Mouse (Mus musculus): ENCODE data around the gene Pdik1l. TPM values are rescaled to one million over a fixed set of nuclear protein-coding genes. Genes with fewer than 3 reads are reported as not detected.

Pdik1l gene
- total and polyA plus RNA-seq, 3 experiments = 1.00 to 7.6 (median 5.3) TPM

- no peak for TF ChIP-seq EP300 (IDR thresholded peaks at IDR 0.05; ENCODE audit: insufficient read depth, low read depth, low read length)
- TF ChIP-seq POLR2A (IDR thresholded peaks at IDR 0.05; ENCODE audit: insufficient read depth, low read depth, low read length) = no peak
- TF ChIP-seq CTCF (IDR thresholded peaks at IDR 0.05) = peak; percentile 57
- Histone ChIP-seq H3K9ac (ENCODE audit: low read depth, low read length) (no peak overlapping the region), H3K27me3 (ENCODE audit: control insufficient read depth, insufficient read depth, low read length) (no peaks in the 10 kb centered on the region), H3K36me3 (ENCODE audit: control insufficient read depth, insufficient read depth, low read length) (peaks cover 12% of the 10 kb centered on the region), H3K4me3 (no peak overlapping the region), H3K27ac (no peak overlapping the region), H3K4me1 (ENCODE audit: control insufficient read depth, insufficient read depth, low read length) (no peaks in the 10 kb centered on the region; the same call in 1 of the 2 replicates), H3K79me2 (replicated peaks; ENCODE audit: control insufficient read depth, insufficient read depth, low read length) (no peaks in the 10 kb centered on the region)
- DNase-seq = no peak
- WGBS = 67% methylated on average over 3 of the region's 3 CpGs
- intact Hi-C loops (cut with DNase I) = no loop called here
These were observed 33.8 kb upstream of the Pdik1l start for GRCm38 (mm10) chr4:134321524-134321923.

- H3K27ac ChIP-seq = peak overlapping the region; percentile 49
- peak overlapping the region; percentile 1; the same call in 1 of the 2 replicates for H3K9ac ChIP-seq (ENCODE audit: low read depth, low read length)
- peaks cover 5% of the 10 kb centered on the region for H3K36me3 ChIP-seq (ENCODE audit: control insufficient read depth, insufficient read depth, low read length)
- H3K79me2 ChIP-seq (replicated peaks; ENCODE audit: control insufficient read depth, insufficient read depth, low read length) = no peaks in the 10 kb centered on the region
- 57% methylated on average over 5 of the region's 5 CpGs for WGBS
- TF ChIP-seq POLR2A (IDR thresholded peaks at IDR 0.05; ENCODE audit: insufficient read depth, low read depth, low read length) = 0 out of 2 replicates have a peak, but pooled peaks have one; percentile 9
- no peak for TF ChIP-seq EP300 (IDR thresholded peaks at IDR 0.05; ENCODE audit: insufficient read depth, low read depth, low read length)
- no peak for TF ChIP-seq CTCF (IDR thresholded peaks at IDR 0.05)
- DNase-seq = no peak
- H3K4me3 ChIP-seq = no peak overlapping the region
- H3K4me1 ChIP-seq (ENCODE audit: control insufficient read depth, insufficient read depth, low read length) = no peaks in the 10 kb centered on the region; the same call in 1 of the 2 replicates
- H3K27me3 ChIP-seq (ENCODE audit: control insufficient read depth, insufficient read depth, low read length) = no peaks in the 10 kb centered on the region
- intact Hi-C loops (cut with DNase I) = no loop called here
These were observed 32.0 kb upstream of the Pdik1l start for GRCm38 (mm10) chr4:134319674-134320073.

- H3K27ac ChIP-seq = peak overlapping the region; percentile 36; the same call in 1 of the 2 replicates
- no peak for TF ChIP-seq CTCF (IDR thresholded peaks at IDR 0.05)
- 0 out of 2 replicates have a peak, but pooled peaks have one; percentile 28 for TF ChIP-seq EP300 (IDR thresholded peaks at IDR 0.05; ENCODE audit: insufficient read depth, low read depth, low read length)
- DNase-seq = no peak
- H3K79me2 ChIP-seq (replicated peaks; ENCODE audit: control insufficient read depth, insufficient read depth, low read length) = no peaks in the 10 kb centered on the region
- no peaks in the 10 kb centered on the region for H3K4me1 ChIP-seq (ENCODE audit: control insufficient read depth, insufficient read depth, low read length)
- H3K36me3 ChIP-seq (ENCODE audit: control insufficient read depth, insufficient read depth, low read length) = peaks cover 2% of the 10 kb centered on the region
- intact Hi-C loops (cut with DNase I) = no loop called here
- H3K9ac ChIP-seq (ENCODE audit: low read depth, low read length) = no peak overlapping the region
- H3K27me3 ChIP-seq (ENCODE audit: control insufficient read depth, insufficient read depth, low read length) = no peaks in the 10 kb centered on the region
- 59% methylated on average over 5 of the region's 5 CpGs for WGBS
- peak overlapping the region; percentile 16; the same call in 1 of the 2 replicates for H3K4me3 ChIP-seq
These were observed 31.4 kb upstream of the Pdik1l start for GRCm38 (mm10) chr4:134319074-134319473.

DNA sequence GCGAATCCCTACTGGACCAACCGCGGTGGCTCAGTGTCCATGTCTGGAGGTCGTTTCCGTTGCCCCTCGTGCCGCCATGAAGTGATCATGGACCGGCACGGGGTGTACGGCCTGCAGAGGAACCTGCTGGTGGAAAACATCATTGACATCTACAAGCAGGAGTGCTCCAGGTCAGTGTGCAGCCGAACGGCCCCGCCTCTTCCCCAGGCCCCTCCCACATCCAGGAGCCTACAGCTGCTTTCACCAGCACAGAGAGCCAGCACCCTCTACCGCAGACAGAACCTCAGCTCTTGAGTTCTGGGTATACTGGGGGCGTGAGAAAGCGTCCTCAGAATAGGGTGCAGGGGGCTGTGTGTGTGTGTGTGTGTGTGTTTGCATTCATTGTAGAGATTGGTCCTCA is 28.7 kb upstream of the Pdik1l start:
- no peaks in the 10 kb centered on the region for H3K79me2 ChIP-seq (replicated peaks; ENCODE audit: control insufficient read depth, insufficient read depth, low read length)
- peaks cover 2% of the 10 kb centered on the region; the same call in 1 of the 2 replicates for H3K36me3 ChIP-seq (ENCODE audit: control insufficient read depth, insufficient read depth, low read length)
- intact Hi-C loops (cut with DNase I) = no loop called here
- no peaks in the 10 kb centered on the region for H3K4me1 ChIP-seq (ENCODE audit: control insufficient read depth, insufficient read depth, low read length)
- H3K9ac ChIP-seq (ENCODE audit: low read depth, low read length) = peak overlapping the region; percentile 78
- DNase-seq = peak in 1 of 2 experiments; percentile 53
- H3K4me3 ChIP-seq = peak overlapping the region; percentile 50
- H3K27ac ChIP-seq = peak overlapping the region; percentile 89
- 35% methylated on average over 16 of the region's 16 CpGs for WGBS
- TF ChIP-seq POLR2A (IDR thresholded peaks at IDR 0.05; ENCODE audit: insufficient read depth, low read depth, low read length) = peak; percentile 48; the same call in 1 of the 2 replicates
- TF ChIP-seq EP300 (IDR thresholded peaks at IDR 0.05; ENCODE audit: insufficient read depth, low read depth, low read length) = no peak
- H3K27me3 ChIP-seq (ENCODE audit: control insufficient read depth, insufficient read depth, low read length) = no peaks in the 10 kb centered on the region

GRCm38 (mm10) chr4:134315470-134315869 is 27.8 kb upstream of the Pdik1l start:
- intact Hi-C loops (cut with DNase I) = loop anchor here (1.0 to 2.0 kb wide), 2 partner anchors 15 to 41 kb away; no protein-coding TSS in a partner anchor
- DNase-seq = peak in 1 of 2 experiments; percentile 58
- H3K4me3 ChIP-seq = peak overlapping the region; percentile 50

DNA sequence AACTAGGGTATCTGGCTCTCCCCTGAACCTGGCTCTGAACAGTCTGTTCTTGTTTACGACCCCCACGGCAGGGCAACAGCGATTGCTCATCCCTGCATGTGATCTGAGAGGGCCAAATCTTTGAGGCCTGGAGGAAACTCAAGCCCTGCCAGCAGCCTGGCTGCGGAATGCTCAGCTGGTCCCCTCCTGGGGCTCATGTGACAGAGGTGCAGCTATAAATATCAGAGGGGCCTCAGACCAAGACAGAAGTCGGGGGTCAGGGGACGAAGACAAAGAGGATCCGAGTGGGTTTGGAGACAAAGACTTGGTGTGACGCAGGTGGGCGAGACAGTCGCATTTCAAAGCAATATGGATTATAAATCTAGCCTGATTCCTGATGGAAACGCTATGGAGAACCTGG is 27.2 kb upstream of the Pdik1l start, which contains the start of gene Trim63:
Gene Trim63, plus strand, starts transcription at position 245 of the 400 bp plus-strand sequence.
- WGBS = 30% methylated on average over 11 of the region's 11 CpGs
- Histone ChIP-seq H3K27ac (peak within 1 kb of the TSS; percentile 89), H3K79me2 (replicated peaks; ENCODE audit: control insufficient read depth, insufficient read depth, low read length) (no peaks in the 10 kb centered on the region), H3K36me3 (ENCODE audit: control insufficient read depth, insufficient read depth, low read length) (0 out of 2 replicates have a peak, but pooled peaks cover 2% of the 10 kb centered on the region), H3K9ac (ENCODE audit: low read depth, low read length) (peak within 1 kb of the TSS; percentile 80), H3K4me3 (peak within 1 kb of the TSS; percentile 50), H3K27me3 (ENCODE audit: control insufficient read depth, insufficient read depth, low read length) (no peaks in the 10 kb centered on the region), H3K4me1 (ENCODE audit: control insufficient read depth, insufficient read depth, low read length) (no peaks in the 10 kb centered on the region)
- DNase-seq = peak; percentile 60 to 80
- no peak; the same call in none of the 2 replicates for TF ChIP-seq EP300 (IDR thresholded peaks at IDR 0.05; ENCODE audit: insufficient read depth, low read depth, low read length)
- peak; percentile 97 for TF ChIP-seq POLR2A (IDR thresholded peaks at IDR 0.05; ENCODE audit: insufficient read depth, low read depth, low read length)
- no peak for TF ChIP-seq CTCF (IDR thresholded peaks at IDR 0.05)
- intact Hi-C loops (cut with DNase I) = loop anchor here (1.0 to 2.0 kb wide), 2 partner anchors 14 to 41 kb away; no protein-coding TSS in a partner anchor

More at GRCm38 (mm10) chr4:134315470-134315869, 27.8 kb upstream of the Pdik1l start:
- 0 out of 2 replicates have a peak, but pooled peaks cover 2% of the 10 kb centered on the region for H3K36me3 ChIP-seq (ENCODE audit: control insufficient read depth, insufficient read depth, low read length)
- peak overlapping the region; percentile 89 for H3K27ac ChIP-seq
- no peaks in the 10 kb centered on the region for H3K27me3 ChIP-seq (ENCODE audit: control insufficient read depth, insufficient read depth, low read length)
- TF ChIP-seq EP300 (IDR thresholded peaks at IDR 0.05; ENCODE audit: insufficient read depth, low read depth, low read length) = 0 out of 2 replicates have a peak, but pooled peaks have one; percentile 48
- TF ChIP-seq POLR2A (IDR thresholded peaks at IDR 0.05; ENCODE audit: insufficient read depth, low read depth, low read length) = no peak; the same call in 1 of the 2 replicates
- WGBS = 30% methylated on average over 9 of the region's 9 CpGs
- H3K79me2 ChIP-seq (replicated peaks; ENCODE audit: control insufficient read depth, insufficient read depth, low read length) = no peaks in the 10 kb centered on the region
- H3K4me1 ChIP-seq (ENCODE audit: control insufficient read depth, insufficient read depth, low read length) = no peaks in the 10 kb centered on the region
- peak overlapping the region; percentile 80 for H3K9ac ChIP-seq (ENCODE audit: low read depth, low read length)

Data from heart, adult 2 months (tissue).